Mouse (Mus musculus) heart, embryonic 14.5 days (tissue): ENCODE data around the gene Cxcl3. TPM values are rescaled to one million over a fixed set of nuclear protein-coding genes. Genes with fewer than 3 reads are reported as not detected.
"Not testable (repeated sequence)": the region's sequence is repeated elsewhere in the genome, so short reads cannot be mapped to it uniquely, and the experiment has no call there.

Experiments
- ATAC-seq: fragments of 200-750 bp; cut with Nextera tagmentation; 2 replicates; pipeline ENCODE4 v1.8.0; 2017; ENCODE audit warnings: low read depth, moderate TSS enrichment; ENCODE audit not compliant: insufficient number of reproducible peaks, insufficient read depth, low FRiP score
- H3K27ac ChIP-seq, 2 experiments: fragments of 200-500 bp in 1 of 2; fragments of 300-500 bp in 1 of 2; sonication (generic) in 1 of 2; replicated peaks in 1 of 2; 2 replicates each; pipeline ENCODE4 v1.5.1; 2012 to 2014; ENCODE audit warnings: low read depth in 2 of 2, low read length in 2 of 2, control low read depth in 1 of 2, mild to moderate bottlenecking in 1 of 2, mixed read lengths in 1 of 2; ENCODE audit not compliant: control insufficient read depth in 1 of 2, insufficient read depth in 1 of 2
- H3K27me3 ChIP-seq: fragments of 300-500 bp; sonication (generic); 2 replicates; pipeline ENCODE4 v1.6.1; 2014; ENCODE audit warnings: mild to moderate bottlenecking, low read length, control low read depth; ENCODE audit not compliant: control insufficient read depth, insufficient read depth
- H3K36me3 ChIP-seq: fragments of 300-500 bp; sonication (generic); 2 replicates; pipeline ENCODE4 v1.6.1; 2014; ENCODE audit warnings: mild to moderate bottlenecking, control low read depth, low read length, mixed read lengths; ENCODE audit not compliant: control insufficient read depth, insufficient read depth
- H3K4me1 ChIP-seq, 2 experiments: fragments of 200-500 bp in 1 of 2; fragments of 300-500 bp in 1 of 2; sonication (generic) in 1 of 2; 2 replicates each; pipeline ENCODE4 v1.6.1; 2012 to 2014; ENCODE audit warnings: low read length in 2 of 2, control low read depth in 1 of 2, mixed read lengths in 1 of 2; ENCODE audit not compliant: control insufficient read depth in 2 of 2, insufficient read depth in 2 of 2
- H3K4me2 ChIP-seq: fragments of 300-500 bp; sonication (generic); 2 replicates; pipeline ENCODE4 v1.6.1; 2014; ENCODE audit warnings: mild to moderate bottlenecking, low read length
- H3K4me3 ChIP-seq, 2 experiments: fragments of 200-500 bp in 1 of 2; fragments of 300-500 bp in 1 of 2; sonication (generic) in 1 of 2; 2 replicates each; pipeline ENCODE4 v1.5.1; 2012 to 2014; ENCODE audit warnings: low read length in 2 of 2, mild to moderate bottlenecking in 2 of 2, control low read depth in 1 of 2, low read depth in 1 of 2, moderate library complexity in 1 of 2; ENCODE audit not compliant: control insufficient read depth in 1 of 2, insufficient read depth in 1 of 2
- H3K9ac ChIP-seq: fragments of 300-500 bp; sonication (generic); 2 replicates; pipeline ENCODE4 v1.6.1; 2014; ENCODE audit warnings: mild to moderate bottlenecking, low read length
- H3K9me3 ChIP-seq: fragments of 300-500 bp; sonication (generic); 2 replicates; pipeline ENCODE4 v1.6.1; 2016; ENCODE audit warnings: low read length, control low read depth; ENCODE audit not compliant: control insufficient read depth
- WGBS: fragments of 180-500 bp; shearing (Covaris S2); extraction: QIAGEN DNeasy Blood & Tissue Kit; methylation state at CpG from one replicate; pipeline ENCODE4 v1.1.7; 2014; 5-methylcytosine and 5-hydroxymethylcytosine counted together
- polyA plus RNA-seq: library from polyadenylated mRNA; unstranded; fragments of >200 nt; fragmentation: Nextera tagmentation; extraction: Ambion mirVana; gene quantifications from 2 replicates; pipeline ENCODE4 v1.2.1, GENCODE M21; 2014

Gene Cxcl3
- polyA plus RNA-seq, 1 experiment from 2014 or later: not detected

DNA sequence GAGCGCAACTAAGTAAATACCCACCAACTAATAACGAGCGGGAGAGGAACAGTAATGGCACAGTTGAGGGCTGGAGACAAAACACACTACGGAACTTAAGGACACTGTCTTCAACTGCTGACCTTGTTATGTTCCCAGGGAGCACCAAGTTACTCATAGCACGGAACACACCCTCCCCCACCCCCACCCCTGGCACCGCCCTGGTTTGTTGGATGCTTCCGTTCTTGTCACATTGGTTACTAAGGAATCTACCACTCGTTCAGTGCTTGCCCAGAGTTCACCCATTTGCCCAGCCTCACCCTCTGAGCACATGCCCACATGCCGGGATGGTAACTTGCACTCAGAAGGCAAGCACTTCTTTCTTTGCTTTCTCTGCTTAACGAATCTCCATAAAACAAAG, 8.3 kb upstream of the Cxcl3 start:
- Histone ChIP-seq H3K27ac (no peak overlapping the region), H3K4me2 (no peak overlapping the region), H3K36me3 (no peaks in the 10 kb centered on the region), H3K4me3 (no peak overlapping the region), H3K27me3 (no peaks in the 10 kb centered on the region), H3K9ac (no peak overlapping the region), H3K4me1 (peaks cover under 1 to 2% of the 10 kb centered on the region in 2 experiments; a peak in 1 of 4 replicates), H3K9me3 (no peaks in the 10 kb centered on the region)
- no peak for ATAC-seq
- WGBS: 83% methylated on average over 10 of the region's 10 CpGs

DNA sequence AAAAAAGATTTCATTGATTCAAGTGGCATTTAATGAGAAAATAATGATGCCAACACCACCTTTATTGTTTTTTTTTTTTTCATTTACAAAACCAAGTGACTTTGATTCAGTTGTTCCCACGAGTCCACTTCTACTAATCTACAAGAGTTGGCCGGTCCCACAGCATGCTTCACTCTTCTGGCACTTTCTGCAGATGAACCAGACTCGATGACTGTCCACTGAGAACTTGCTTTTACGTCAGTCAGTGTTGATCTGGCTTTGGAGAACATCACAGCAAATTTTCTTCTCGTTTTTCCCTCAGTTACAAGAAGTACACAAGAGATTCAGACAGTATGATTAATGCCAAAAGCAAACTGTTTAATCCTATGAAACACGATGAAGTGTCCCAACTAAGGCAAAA, 7.0 kb upstream of the Cxcl3 start:
- Histone ChIP-seq H3K27ac (no peak overlapping the region), H3K4me2 (no peak overlapping the region), H3K27me3 (no peaks in the 10 kb centered on the region), H3K9ac (no peak overlapping the region), H3K9me3 (no peaks in the 10 kb centered on the region), H3K36me3 (no peaks in the 10 kb centered on the region), H3K4me1 (no peaks in the 10 kb centered on the region), H3K4me3 (no peak overlapping the region)
- ATAC-seq: no peak
- 80% methylated on average over 6 of the region's 6 CpGs for WGBS

DNA sequence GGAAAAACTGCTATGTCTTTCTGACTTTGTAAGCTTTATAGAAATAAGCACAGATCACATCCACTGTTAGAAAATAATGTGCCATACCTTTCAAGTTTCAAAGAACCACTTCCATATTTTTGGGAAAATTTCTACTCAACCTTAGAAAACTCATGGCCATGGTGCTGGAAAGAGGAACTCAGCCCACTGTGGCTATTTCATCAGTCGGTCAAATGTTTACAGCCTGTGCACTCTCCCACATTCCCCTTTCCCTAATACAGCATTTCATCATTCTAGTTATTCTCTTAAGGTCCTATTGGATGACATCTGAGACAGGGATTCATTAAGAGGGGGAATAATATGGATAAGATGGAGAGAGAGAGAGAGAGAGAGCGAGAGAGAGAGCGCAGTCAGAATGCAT, 2.2 kb upstream of the Cxcl3 start:
- no peaks in the 10 kb centered on the region for H3K27me3 ChIP-seq
- H3K9me3 ChIP-seq: no peaks in the 10 kb centered on the region
- ATAC-seq: no peak
- H3K4me1 ChIP-seq: no peaks in the 10 kb centered on the region
- no peak overlapping the region for H3K4me3 ChIP-seq
- no peak overlapping the region for H3K9ac ChIP-seq
- H3K36me3 ChIP-seq: no peaks in the 10 kb centered on the region
- H3K27ac ChIP-seq: no peak overlapping the region
- no peak overlapping the region for H3K4me2 ChIP-seq
- WGBS: 89% methylated on average over 3 of the region's 3 CpGs

DNA sequence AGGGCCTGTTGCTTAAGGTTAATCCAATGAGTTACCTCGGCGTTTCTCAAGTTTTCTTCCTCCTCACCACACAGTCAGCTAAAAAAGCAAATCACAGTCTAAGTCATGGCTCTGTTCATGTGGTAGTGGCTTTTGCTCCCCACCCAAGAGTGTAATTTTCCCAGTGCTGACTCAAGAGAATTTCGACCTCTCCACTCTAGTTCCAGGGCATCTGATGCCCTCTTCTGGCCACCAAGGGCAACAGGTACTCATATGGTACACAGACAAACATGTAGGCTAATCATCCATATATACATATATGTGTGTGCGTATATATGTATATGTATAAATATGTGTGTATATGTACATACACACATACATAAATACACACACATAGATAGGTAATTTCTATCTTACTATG, 2.2 kb downstream of the Cxcl3 start:
- Histone ChIP-seq H3K27me3 (no peaks in the 10 kb centered on the region), H3K4me1 (no peaks in the 10 kb centered on the region), H3K4me3 (no peak overlapping the region), H3K36me3 (no peaks in the 10 kb centered on the region), H3K27ac (no peak overlapping the region), H3K9me3 (no peaks in the 10 kb centered on the region), H3K9ac (no peak overlapping the region), H3K4me2 (no peak overlapping the region)
- WGBS: 71% methylated on average over 4 of the region's 4 CpGs
- no peak for ATAC-seq

DNA sequence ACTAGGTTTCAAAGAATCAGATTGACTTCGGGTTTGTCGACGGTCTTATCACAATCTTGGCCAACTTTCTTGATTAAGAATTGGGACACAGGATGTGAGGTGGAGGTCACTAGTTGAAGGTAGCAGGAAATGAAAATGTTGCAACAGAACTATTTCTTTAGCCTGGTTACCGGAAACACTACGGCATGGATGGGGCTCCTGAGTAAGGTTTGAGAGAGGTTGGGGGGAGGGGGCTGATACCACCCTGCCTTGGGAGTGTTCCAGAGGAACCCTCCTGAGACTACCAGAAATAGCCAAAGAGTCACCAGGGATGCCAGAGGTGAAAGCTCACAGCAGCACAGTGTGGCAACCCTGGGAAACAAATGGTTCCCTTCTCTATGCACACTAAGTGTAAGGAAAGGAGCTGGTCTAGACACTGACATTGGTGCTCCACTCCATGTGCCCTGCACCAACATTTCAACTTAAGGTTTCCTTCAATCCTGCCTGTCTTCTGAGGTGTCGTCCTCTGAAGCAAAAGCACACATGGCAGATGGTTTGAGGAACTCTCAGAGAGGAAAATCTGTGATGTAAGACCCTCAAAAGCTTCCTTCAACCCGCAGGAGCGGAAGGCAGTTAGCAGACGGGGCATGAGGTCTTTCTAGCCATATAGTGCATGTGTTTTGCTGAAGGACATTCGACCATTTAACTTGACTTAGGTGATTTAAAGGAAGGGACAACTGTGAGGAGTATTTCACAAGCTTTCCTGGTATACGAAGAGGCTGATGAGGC, 3.6 kb downstream of the Cxcl3 start:
- no peak for ATAC-seq
- no peak overlapping the region for H3K4me2 ChIP-seq
- 63% methylated on average over 11 of the region's 11 CpGs for WGBS

DNA sequence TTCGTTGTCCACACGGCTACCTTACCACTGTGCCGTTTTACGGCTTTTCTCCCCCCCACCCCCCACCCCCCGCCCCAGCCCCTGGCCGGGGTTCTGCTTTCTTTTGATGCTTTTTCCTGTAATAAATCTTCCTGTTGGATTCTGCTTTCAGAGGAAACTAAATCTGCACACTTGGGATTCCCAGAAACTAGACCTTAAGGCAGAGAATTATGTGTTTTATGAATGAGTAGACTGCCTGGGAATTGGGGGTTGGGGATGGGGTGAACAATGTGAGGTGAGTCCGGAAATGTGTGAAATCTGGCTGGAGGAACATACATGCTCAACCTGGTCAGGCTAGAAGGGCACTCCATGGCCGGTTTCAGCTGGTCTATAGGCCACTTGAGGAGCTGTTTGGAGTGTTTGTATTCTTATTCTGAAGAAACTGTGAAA, 4.2 kb downstream of the Cxcl3 start:
- Histone ChIP-seq H3K4me1 (no peaks in the 10 kb centered on the region), H3K4me2 (no peak overlapping the region), H3K27ac (no peak overlapping the region), H3K9ac (no peak overlapping the region), H3K9me3 (no peaks in the 10 kb centered on the region), H3K36me3 (no peaks in the 10 kb centered on the region), H3K4me3 (no peak overlapping the region), H3K27me3 (no peaks in the 10 kb centered on the region)
- WGBS: 71% methylated on average over 8 of the region's 8 CpGs
- no peak for ATAC-seq

More for the DNA sequence above, 3.6 kb downstream of the Cxcl3 start:
- no peak overlapping the region for H3K4me3 ChIP-seq
- H3K27ac ChIP-seq: no peak overlapping the region
- no peaks in the 10 kb centered on the region for H3K27me3 ChIP-seq
- no peaks in the 10 kb centered on the region for H3K9me3 ChIP-seq
- H3K9ac ChIP-seq: no peak overlapping the region
- no peaks in the 10 kb centered on the region for H3K36me3 ChIP-seq
- no peaks in the 10 kb centered on the region for H3K4me1 ChIP-seq

DNA sequence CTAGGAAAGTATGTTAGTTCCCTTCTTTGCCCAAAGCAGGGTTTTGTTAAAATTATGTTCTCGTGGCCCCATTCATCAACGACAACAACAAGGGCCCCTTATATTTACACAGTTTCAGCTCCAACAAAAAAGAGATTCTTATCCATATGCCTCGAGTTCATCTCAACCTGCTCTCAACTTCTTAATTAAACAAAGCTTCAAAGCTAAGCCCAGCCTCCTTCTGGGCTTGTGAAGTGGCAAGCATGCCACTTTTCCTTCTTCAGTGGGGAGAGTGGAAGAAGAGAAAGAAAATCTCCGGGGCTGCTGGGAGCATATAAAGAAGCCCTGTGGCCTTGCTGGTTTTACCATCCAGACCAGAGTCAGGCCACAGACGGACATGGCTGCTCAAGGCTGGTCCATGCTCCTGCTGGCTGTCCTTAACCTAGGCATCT, 8.3 kb downstream of the Cxcl3 start, which contains the start of gene Cxcl15:
TSS of gene Cxcl15 (plus strand) at position 340 of the 431 bp plus-strand sequence.
- Histone ChIP-seq H3K27ac (no peak within 1 kb of the TSS), H3K36me3 (no peaks in the 10 kb centered on the region), H3K4me2 (no peak within 1 kb of the TSS), H3K27me3 (no peaks in the 10 kb centered on the region), H3K4me3 (no peak within 1 kb of the TSS), H3K9ac (no peak within 1 kb of the TSS), H3K9me3 (no peaks in the 10 kb centered on the region), H3K4me1 (no peaks in the 10 kb centered on the region)
- ATAC-seq: no peak
- 65% methylated on average over 5 of the region's 5 CpGs for WGBS

DNA sequence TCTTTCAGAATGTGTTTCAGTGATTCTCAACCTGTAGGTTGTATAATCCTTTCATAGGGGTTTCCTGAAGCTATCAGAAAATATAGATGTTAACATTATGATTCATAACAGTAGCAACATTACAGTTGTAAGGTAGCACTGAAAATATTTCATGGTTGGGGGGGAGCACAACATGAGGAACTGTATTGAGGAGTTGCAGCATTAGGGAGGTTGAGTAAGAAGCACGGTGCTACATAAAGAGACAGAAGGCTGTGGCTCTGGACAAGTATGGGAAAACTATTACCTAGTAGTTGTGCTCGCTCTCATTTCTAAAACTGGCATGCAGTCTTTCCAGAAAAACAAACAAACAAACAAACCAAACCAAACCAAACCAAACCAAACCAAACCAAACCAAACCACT, 9.5 kb downstream of the Cxcl3 start:
- not testable (repeated sequence) for H3K9ac ChIP-seq, H3K27me3 ChIP-seq, H3K27ac ChIP-seq, H3K4me3 ChIP-seq, H3K9me3 ChIP-seq, H3K4me2 ChIP-seq, ATAC-seq, H3K4me1 ChIP-seq, H3K36me3 ChIP-seq
- 88% methylated on average over 2 of the region's 2 CpGs for WGBS
